Mouse (Mus musculus): ENCODE results near the gene Rasip1. TPM values are rescaled to one million over a fixed set of nuclear protein-coding genes. Genes with fewer than 3 reads are reported as not detected.

Gene Rasip1
- total and polyA plus RNA-seq, 2 experiments from 2014 or later = 24.0 to 36.0 TPM

- peak; percentile 67 for ATAC-seq (ENCODE audit: low FRiP score)
- WGBS = 29% methylated on average over 14 of the region's 14 CpGs
These were observed 55.1 kb downstream of the Rasip1 start for GRCm38 (mm10) chr7:45682144-45683126.

GRCm38 (mm10) chr7:45683396-45684050, 56.2 kb downstream of the Rasip1 start, which contains the start of gene Ntn5:
Ntn5 (plus strand) TSS chr7:45684022.
- no peak for TF ChIP-seq CTCF (IDR thresholded peaks at IDR 0.05)
- DNase-seq (ENCODE audit: low spot score) (no peak), ATAC-seq (ENCODE audit: low FRiP score) (no peak)
- Histone ChIP-seq H3K4me3 (ENCODE audit: low read depth, low read length) (no peak within 1 kb of the TSS), H3K27ac (ENCODE audit: low read depth, low read length) (no peak within 1 kb of the TSS), H3K9ac (replicated peaks; ENCODE audit: low read length, poor library complexity, severe bottlenecking) (peak within 1 kb of the TSS; percentile 24; the same call in 1 of the 2 replicates), H3K27me3 (ENCODE audit: insufficient read depth, low read length) (no peaks in the 10 kb centered on the region), H3K4me2 (ENCODE audit: low read depth, low read length, poor library complexity, severe bottlenecking) (no peak within 1 kb of the TSS), H3K9me3 (ENCODE audit: low read length) (no peaks in the 10 kb centered on the region), H3K4me1 (ENCODE audit: insufficient read depth, low read length) (no peaks in the 10 kb centered on the region), H3K36me3 (ENCODE audit: insufficient read depth, low read length) (no peaks in the 10 kb centered on the region)
- WGBS = 83% methylated on average over 7 of the region's 7 CpGs

More at GRCm38 (mm10) chr7:45682144-45683126, 55.1 kb downstream of the Rasip1 start:
- Histone ChIP-seq H3K27ac (ENCODE audit: low read depth, low read length) (peak overlapping the region; percentile 38), H3K36me3 (ENCODE audit: insufficient read depth, low read length) (no peaks in the 10 kb centered on the region), H3K4me3 (ENCODE audit: low read depth, low read length) (no peak overlapping the region), H3K4me2 (ENCODE audit: low read depth, low read length, poor library complexity, severe bottlenecking) (no peak overlapping the region), H3K9ac (replicated peaks; ENCODE audit: low read length, poor library complexity, severe bottlenecking) (no peak overlapping the region), H3K27me3 (ENCODE audit: insufficient read depth, low read length) (no peaks in the 10 kb centered on the region), H3K4me1 (ENCODE audit: insufficient read depth, low read length) (no peaks in the 10 kb centered on the region), H3K9me3 (ENCODE audit: low read length) (no peaks in the 10 kb centered on the region)
- peak; percentile 98 for TF ChIP-seq CTCF (IDR thresholded peaks at IDR 0.05)
- peak; percentile 94 for DNase-seq (ENCODE audit: low spot score)

- no peaks in the 10 kb centered on the region for H3K27me3 ChIP-seq (ENCODE audit: insufficient read depth, low read length)
- no peak for ATAC-seq (ENCODE audit: low FRiP score)
- H3K4me1 ChIP-seq (ENCODE audit: insufficient read depth, low read length) = no peaks in the 10 kb centered on the region
- no peaks in the 10 kb centered on the region for H3K36me3 ChIP-seq (ENCODE audit: insufficient read depth, low read length)
- H3K4me3 ChIP-seq (ENCODE audit: low read depth, low read length) = no peak overlapping the region
- H3K4me2 ChIP-seq (ENCODE audit: low read depth, low read length, poor library complexity, severe bottlenecking) = no peak overlapping the region
- TF ChIP-seq CTCF (IDR thresholded peaks at IDR 0.05) = no peak
- WGBS = 65% methylated on average over 10 of the region's 10 CpGs
- H3K27ac ChIP-seq (ENCODE audit: low read depth, low read length) = no peak overlapping the region
- no peaks in the 10 kb centered on the region for H3K9me3 ChIP-seq (ENCODE audit: low read length)
- no peak for DNase-seq (ENCODE audit: low spot score)
- no peak overlapping the region for H3K9ac ChIP-seq (replicated peaks; ENCODE audit: low read length, poor library complexity, severe bottlenecking)
These were observed 58.5 kb downstream of the Rasip1 start for GRCm38 (mm10) chr7:45685811-45686210.

GRCm38 (mm10) chr7:45686841-45687240, 59.6 kb downstream of the Rasip1 start:
- H3K4me3 ChIP-seq (ENCODE audit: low read depth, low read length) = no peak overlapping the region
- ATAC-seq (ENCODE audit: low FRiP score) (no peak), DNase-seq (ENCODE audit: low spot score) (no peak)
- no peak for TF ChIP-seq CTCF (IDR thresholded peaks at IDR 0.05)
- no peaks in the 10 kb centered on the region for H3K4me1 ChIP-seq (ENCODE audit: insufficient read depth, low read length)
- no peak overlapping the region for H3K27ac ChIP-seq (ENCODE audit: low read depth, low read length)
- H3K9me3 ChIP-seq (ENCODE audit: low read length) = no peaks in the 10 kb centered on the region
- no peak overlapping the region for H3K9ac ChIP-seq (replicated peaks; ENCODE audit: low read length, poor library complexity, severe bottlenecking)
- no peaks in the 10 kb centered on the region for H3K36me3 ChIP-seq (ENCODE audit: insufficient read depth, low read length)
- WGBS = 71% methylated on average over 3 of the region's 3 CpGs
- no peak overlapping the region for H3K4me2 ChIP-seq (ENCODE audit: low read depth, low read length, poor library complexity, severe bottlenecking)
- no peaks in the 10 kb centered on the region for H3K27me3 ChIP-seq (ENCODE audit: insufficient read depth, low read length)

Other genes starting within 250 kb of the Rasip1 start
Only the 30 nearest of the 35 such genes appear.
- 11.5 and 19.7 TPM in 2 replicates for gene Gys1, start 192.6 kb upstream of the Rasip1 start, total RNA-seq (2014; rRNA removed)
- gene Gys1, start 192.6 kb upstream of the Rasip1 start, polyA plus RNA-seq (2015; fragmentation: Nextera tagmentation; extraction: Ambion mirVana) = 12.0 and 12.2 TPM in 2 replicates
- 129 and 146 TPM in 2 replicates for gene Ruvbl2, start 189.4 kb upstream of the Rasip1 start, total RNA-seq (2014; rRNA removed)
- 80.5 and 90.8 TPM in 2 replicates for gene Ruvbl2, start 189.4 kb upstream of the Rasip1 start, polyA plus RNA-seq (2015; fragmentation: Nextera tagmentation; extraction: Ambion mirVana)
- gene Ftl1, start 167.6 kb upstream of the Rasip1 start, total RNA-seq (2014; rRNA removed) = 2,165 and 2,428 TPM in 2 replicates
- 4,797 and 5,109 TPM in 2 replicates for gene Ftl1, start 167.6 kb upstream of the Rasip1 start, polyA plus RNA-seq (2015; fragmentation: Nextera tagmentation; extraction: Ambion mirVana)
- 119 and 144 TPM in 2 replicates for gene Bax, start 160.6 kb upstream of the Rasip1 start, total RNA-seq (2014; rRNA removed)
- 254 and 258 TPM in 2 replicates for gene Bax, start 160.6 kb upstream of the Rasip1 start, polyA plus RNA-seq (2015; fragmentation: Nextera tagmentation; extraction: Ambion mirVana)
- gene Tulp2, start 145.6 kb upstream of the Rasip1 start, total RNA-seq (2014; rRNA removed) = not detected in 2 replicates
- gene Tulp2, start 145.6 kb upstream of the Rasip1 start, polyA plus RNA-seq (2015; fragmentation: Nextera tagmentation; extraction: Ambion mirVana) = 0.37 and 0.67 TPM in 2 replicates
- gene Gm45808, start 140.7 kb upstream of the Rasip1 start, total RNA-seq (2014; rRNA removed) = 0.52 and 1.6 TPM in 2 replicates
- gene Gm45808, start 140.7 kb upstream of the Rasip1 start, polyA plus RNA-seq (2015; fragmentation: Nextera tagmentation; extraction: Ambion mirVana) = not detected in 2 replicates
- gene Dhdh, start 138.7 kb upstream of the Rasip1 start, total RNA-seq (2014; rRNA removed) = 4.3 TPM in 2 replicates
- 5.5 and 6.1 TPM in 2 replicates for gene Dhdh, start 138.7 kb upstream of the Rasip1 start, polyA plus RNA-seq (2015; fragmentation: Nextera tagmentation; extraction: Ambion mirVana)
- 92.2 and 137 TPM in 2 replicates for gene Nucb1, start 117.1 kb upstream of the Rasip1 start, total RNA-seq (2014; rRNA removed)
- gene Nucb1, start 117.1 kb upstream of the Rasip1 start, polyA plus RNA-seq (2015; fragmentation: Nextera tagmentation; extraction: Ambion mirVana) = 137 and 144 TPM in 2 replicates
- gene Ppp1r15a, start 101.2 kb upstream of the Rasip1 start, total RNA-seq (2014; rRNA removed) = 17.2 and 17.4 TPM in 2 replicates
- gene Ppp1r15a, start 101.2 kb upstream of the Rasip1 start, polyA plus RNA-seq (2015; fragmentation: Nextera tagmentation; extraction: Ambion mirVana) = 18.7 and 18.8 TPM in 2 replicates
- 2.0 and 2.1 TPM in 2 replicates for gene Plekha4, start 101.2 kb upstream of the Rasip1 start, total RNA-seq (2014; rRNA removed)
- 1.2 and 1.6 TPM in 2 replicates for gene Plekha4, start 101.2 kb upstream of the Rasip1 start, polyA plus RNA-seq (2015; fragmentation: Nextera tagmentation; extraction: Ambion mirVana)
- gene Hsd17b14, start 72.6 kb upstream of the Rasip1 start, total RNA-seq (2014; rRNA removed) = not detected in 2 replicates
- 0.15 and 0.20 TPM in 2 replicates for gene Hsd17b14, start 72.6 kb upstream of the Rasip1 start, polyA plus RNA-seq (2015; fragmentation: Nextera tagmentation; extraction: Ambion mirVana)
- gene Bcat2, start 57.3 kb upstream of the Rasip1 start, total RNA-seq (2014; rRNA removed) = 12.4 and 14.9 TPM in 2 replicates
- 18.3 and 19.3 TPM in 2 replicates for gene Bcat2, start 57.3 kb upstream of the Rasip1 start, polyA plus RNA-seq (2015; fragmentation: Nextera tagmentation; extraction: Ambion mirVana)
- not detected in 2 replicates for gene Fgf21, start 12.0 kb upstream of the Rasip1 start, total RNA-seq (2014; rRNA removed)
- not detected in 2 replicates for gene Fgf21, start 12.0 kb upstream of the Rasip1 start, polyA plus RNA-seq (2015; fragmentation: Nextera tagmentation; extraction: Ambion mirVana)
- not detected in 2 replicates for gene Fut1, start 10.2 kb upstream of the Rasip1 start, total RNA-seq (2014; rRNA removed)
- gene Fut1, start 10.2 kb upstream of the Rasip1 start, polyA plus RNA-seq (2015; fragmentation: Nextera tagmentation; extraction: Ambion mirVana) = not detected in 2 replicates
- 0.11 TPM in 1 of 2 replicates, not detected in the other for gene Izumo1, start 5.7 kb upstream of the Rasip1 start, total RNA-seq (2014; rRNA removed)
- 0.11 TPM in 1 of 2 replicates, not detected in the other for gene Izumo1, start 5.7 kb upstream of the Rasip1 start, polyA plus RNA-seq (2015; fragmentation: Nextera tagmentation; extraction: Ambion mirVana)
- gene Mamstr, start 12.5 kb downstream of the Rasip1 start, total RNA-seq (2014; rRNA removed) = 2.7 and 3.3 TPM in 2 replicates
- gene Mamstr, start 12.5 kb downstream of the Rasip1 start, polyA plus RNA-seq (2015; fragmentation: Nextera tagmentation; extraction: Ambion mirVana) = 2.8 and 3.0 TPM in 2 replicates
- 0.99 TPM in 1 of 2 replicates, not detected in the other for gene Fut2, start 38.9 kb downstream of the Rasip1 start, total RNA-seq (2014; rRNA removed)
- gene Fut2, start 38.9 kb downstream of the Rasip1 start, polyA plus RNA-seq (2015; fragmentation: Nextera tagmentation; extraction: Ambion mirVana) = 0.27 and 0.29 TPM in 2 replicates
- gene Ntn5, start 56.5 kb downstream of the Rasip1 start, total RNA-seq (2014; rRNA removed) = 1.3 and 1.4 TPM in 2 replicates
- 0.37 and 0.73 TPM in 2 replicates for gene Ntn5, start 56.5 kb downstream of the Rasip1 start, polyA plus RNA-seq (2015; fragmentation: Nextera tagmentation; extraction: Ambion mirVana)
- gene Sec1, start 66.9 kb downstream of the Rasip1 start, total RNA-seq (2014; rRNA removed) = 0.28 and 1.0 TPM in 2 replicates
- gene Sec1, start 66.9 kb downstream of the Rasip1 start, polyA plus RNA-seq (2015; fragmentation: Nextera tagmentation; extraction: Ambion mirVana) = 0.37 and 0.79 TPM in 2 replicates
- 118 and 130 TPM in 2 replicates for gene Car11, start 72.4 kb downstream of the Rasip1 start, total RNA-seq (2014; rRNA removed)
- 107 and 114 TPM in 2 replicates for gene Car11, start 72.4 kb downstream of the Rasip1 start, polyA plus RNA-seq (2015; fragmentation: Nextera tagmentation; extraction: Ambion mirVana)
- gene Dbp, start 77.6 kb downstream of the Rasip1 start, total RNA-seq (2014; rRNA removed) = 8.4 and 9.6 TPM in 2 replicates
- 4.6 and 4.8 TPM in 2 replicates for gene Dbp, start 77.6 kb downstream of the Rasip1 start, polyA plus RNA-seq (2015; fragmentation: Nextera tagmentation; extraction: Ambion mirVana)
- gene Rpl18, start 88.0 kb downstream of the Rasip1 start, total RNA-seq (2014; rRNA removed) = 801 and 989 TPM in 2 replicates
- 473 and 492 TPM in 2 replicates for gene Rpl18, start 88.0 kb downstream of the Rasip1 start, polyA plus RNA-seq (2015; fragmentation: Nextera tagmentation; extraction: Ambion mirVana)
- 22.4 and 23.5 TPM in 2 replicates for gene Sphk2, start 90.5 kb downstream of the Rasip1 start, total RNA-seq (2014; rRNA removed)
- 15.8 and 18.1 TPM in 2 replicates for gene Sphk2, start 90.5 kb downstream of the Rasip1 start, polyA plus RNA-seq (2015; fragmentation: Nextera tagmentation; extraction: Ambion mirVana)
- gene Fam83e, start 93.7 kb downstream of the Rasip1 start, total RNA-seq (2014; rRNA removed) = 0.14 TPM in 1 of 2 replicates, not detected in the other
- gene Fam83e, start 93.7 kb downstream of the Rasip1 start, polyA plus RNA-seq (2015; fragmentation: Nextera tagmentation; extraction: Ambion mirVana) = 0.16 and 0.25 TPM in 2 replicates
- not detected in 2 replicates for gene Spaca4, start 98.3 kb downstream of the Rasip1 start, total RNA-seq (2014; rRNA removed)
- gene Spaca4, start 98.3 kb downstream of the Rasip1 start, polyA plus RNA-seq (2015; fragmentation: Nextera tagmentation; extraction: Ambion mirVana) = not detected in 2 replicates
- gene Lmtk3, start 156.2 kb downstream of the Rasip1 start, total RNA-seq (2014; rRNA removed) = 170 and 172 TPM in 2 replicates
- gene Lmtk3, start 156.2 kb downstream of the Rasip1 start, polyA plus RNA-seq (2015; fragmentation: Nextera tagmentation; extraction: Ambion mirVana) = 13.7 and 19.1 TPM in 2 replicates
- gene Sult2b1, start 157.2 kb downstream of the Rasip1 start, total RNA-seq (2014; rRNA removed) = 5.0 and 5.1 TPM in 2 replicates
- 5.6 and 6.1 TPM in 2 replicates for gene Sult2b1, start 157.2 kb downstream of the Rasip1 start, polyA plus RNA-seq (2015; fragmentation: Nextera tagmentation; extraction: Ambion mirVana)
- gene Cyth2, start 187.1 kb downstream of the Rasip1 start, total RNA-seq (2014; rRNA removed) = 210 and 223 TPM in 2 replicates
- gene Cyth2, start 187.1 kb downstream of the Rasip1 start, polyA plus RNA-seq (2015; fragmentation: Nextera tagmentation; extraction: Ambion mirVana) = 219 and 236 TPM in 2 replicates
- 0.71 and 2.1 TPM in 2 replicates for gene Kcnj14, start 197.3 kb downstream of the Rasip1 start, total RNA-seq (2014; rRNA removed)
- 1.5 TPM in 2 replicates for gene Kcnj14, start 197.3 kb downstream of the Rasip1 start, polyA plus RNA-seq (2015; fragmentation: Nextera tagmentation; extraction: Ambion mirVana)
- gene Grwd1, start 203.5 kb downstream of the Rasip1 start, total RNA-seq (2014; rRNA removed) = 31.3 and 34.2 TPM in 2 replicates
- 48.7 and 52.9 TPM in 2 replicates for gene Grwd1, start 203.5 kb downstream of the Rasip1 start, polyA plus RNA-seq (2015; fragmentation: Nextera tagmentation; extraction: Ambion mirVana)

Data from midbrain, postnatal 0 days (tissue).